Mouse (Mus musculus): ENCODE measurements around the gene Unc5cl. TPM values are rescaled to one million over a fixed set of nuclear protein-coding genes. Genes with fewer than 3 reads are reported as not detected.

Gene Unc5cl
- polyA plus RNA-seq, 1 experiment = not detected

GRCm38 (mm10) chr17:48493582-48493981 is 38.9 kb downstream of the Unc5cl start:
- Histone ChIP-seq H3K79me2 (ENCODE audit: control insufficient read depth, insufficient read depth) (no peaks in the 10 kb centered on the region), H3K36me3 (ENCODE audit: control insufficient read depth, insufficient read depth) (no peaks in the 10 kb centered on the region), H3K4me2 (ENCODE audit: low read depth) (no peak overlapping the region), H3ac (ENCODE audit: control insufficient read depth, insufficient read length) (no peak overlapping the region), H3K4me3 (no peak overlapping the region), H3K27me3 (ENCODE audit: control insufficient read depth, insufficient read depth, insufficient read length) (no peaks in the 10 kb centered on the region)
- TF ChIP-seq MYOD1 (IDR thresholded peaks at IDR 0.05; ENCODE audit: control insufficient read depth in 1 of 3, insufficient read length in 2 of 3, low read depth in 2 of 3) (no peak), MYOG (IDR thresholded peaks at IDR 0.05; ENCODE audit: control insufficient read depth in 1 of 3, insufficient read depth in 1 of 3, insufficient read length in 2 of 3, low read depth in 2 of 3) (no peak), SRF (IDR thresholded peaks at IDR 0.05; ENCODE audit: control insufficient read depth, insufficient read length, low read depth) (no peak), E2F4 (IDR thresholded peaks at IDR 0.05; ENCODE audit: insufficient read depth) (no peak), POLR2AphosphoS2 (IDR thresholded peaks at IDR 0.05; ENCODE audit: insufficient read length, low read depth) (no peak), TCF3 (IDR thresholded peaks at IDR 0.05; ENCODE audit: insufficient read length, low read depth) (no peak), TCF12 (IDR thresholded peaks at IDR 0.05; ENCODE audit: insufficient read depth, poor library complexity, severe bottlenecking) (no peak), POLR2A (IDR thresholded peaks at IDR 0.05; ENCODE audit: insufficient read length, low read depth) (no peak), USF1 (IDR thresholded peaks at IDR 0.05; ENCODE audit: low read depth) (no peak), REST (IDR thresholded peaks at IDR 0.05; ENCODE audit: insufficient read depth, insufficient read length) (no peak), MAX (IDR thresholded peaks at IDR 0.05; ENCODE audit: low read depth) (no peak), CEBPB (IDR thresholded peaks at IDR 0.05; ENCODE audit: insufficient read depth, poor library complexity, severe bottlenecking) (no peak)

- TF ChIP-seq MYOD1 (IDR thresholded peaks at IDR 0.05; ENCODE audit: control insufficient read depth in 1 of 3, insufficient read length in 2 of 3, low read depth in 2 of 3) (no peak), POLR2AphosphoS2 (IDR thresholded peaks at IDR 0.05; ENCODE audit: insufficient read length, low read depth) (no peak), TCF12 (IDR thresholded peaks at IDR 0.05; ENCODE audit: insufficient read depth, poor library complexity, severe bottlenecking) (no peak), MYOG (IDR thresholded peaks at IDR 0.05; ENCODE audit: control insufficient read depth in 1 of 3, insufficient read depth in 1 of 3, insufficient read length in 2 of 3, low read depth in 2 of 3) (no peak), POLR2A (IDR thresholded peaks at IDR 0.05; ENCODE audit: insufficient read length, low read depth) (no peak), TCF3 (IDR thresholded peaks at IDR 0.05; ENCODE audit: insufficient read length, low read depth) (no peak), REST (IDR thresholded peaks at IDR 0.05; ENCODE audit: insufficient read depth, insufficient read length) (no peak), USF1 (IDR thresholded peaks at IDR 0.05; ENCODE audit: low read depth) (no peak), E2F4 (IDR thresholded peaks at IDR 0.05; ENCODE audit: insufficient read depth) (no peak), MAX (IDR thresholded peaks at IDR 0.05; ENCODE audit: low read depth) (no peak), CEBPB (IDR thresholded peaks at IDR 0.05; ENCODE audit: insufficient read depth, poor library complexity, severe bottlenecking) (no peak), SRF (IDR thresholded peaks at IDR 0.05; ENCODE audit: control insufficient read depth, insufficient read length, low read depth) (no peak)
- Histone ChIP-seq H3K36me3 (ENCODE audit: control insufficient read depth, insufficient read depth) (no peaks in the 10 kb centered on the region), H3K4me3 (no peak overlapping the region), H3K4me2 (ENCODE audit: low read depth) (no peak overlapping the region), H3K27me3 (ENCODE audit: control insufficient read depth, insufficient read depth, insufficient read length) (no peaks in the 10 kb centered on the region), H3K79me2 (ENCODE audit: control insufficient read depth, insufficient read depth) (no peaks in the 10 kb centered on the region), H3ac (ENCODE audit: control insufficient read depth, insufficient read length) (no peak overlapping the region)
Measured at GRCm38 (mm10) chr17:48493986-48494385, 39.3 kb downstream of the Unc5cl start.

- Histone ChIP-seq H3ac (ENCODE audit: control insufficient read depth, insufficient read length) (no peak overlapping the region), H3K4me3 (no peak overlapping the region), H3K36me3 (ENCODE audit: control insufficient read depth, insufficient read depth) (no peaks in the 10 kb centered on the region), H3K27me3 (ENCODE audit: control insufficient read depth, insufficient read depth, insufficient read length) (no peaks in the 10 kb centered on the region), H3K4me2 (ENCODE audit: low read depth) (no peak overlapping the region), H3K79me2 (ENCODE audit: control insufficient read depth, insufficient read depth) (no peaks in the 10 kb centered on the region)
- TF ChIP-seq MYOD1 (IDR thresholded peaks at IDR 0.05; ENCODE audit: control insufficient read depth in 1 of 3, insufficient read length in 2 of 3, low read depth in 2 of 3) = no peak
- no peak for TF ChIP-seq TCF12 (IDR thresholded peaks at IDR 0.05; ENCODE audit: insufficient read depth, poor library complexity, severe bottlenecking)
- no peak for TF ChIP-seq USF1 (IDR thresholded peaks at IDR 0.05; ENCODE audit: low read depth)
- no peak for TF ChIP-seq REST (IDR thresholded peaks at IDR 0.05; ENCODE audit: insufficient read depth, insufficient read length)
- no peak for TF ChIP-seq POLR2A (IDR thresholded peaks at IDR 0.05; ENCODE audit: insufficient read length, low read depth)
- no peak for TF ChIP-seq MAX (IDR thresholded peaks at IDR 0.05; ENCODE audit: low read depth)
- no peak for TF ChIP-seq E2F4 (IDR thresholded peaks at IDR 0.05; ENCODE audit: insufficient read depth)
- TF ChIP-seq TCF3 (IDR thresholded peaks at IDR 0.05; ENCODE audit: insufficient read length, low read depth) = no peak
- TF ChIP-seq CEBPB (IDR thresholded peaks at IDR 0.05; ENCODE audit: insufficient read depth, poor library complexity, severe bottlenecking) = no peak
- no peak for TF ChIP-seq MYOG (IDR thresholded peaks at IDR 0.05; ENCODE audit: control insufficient read depth in 1 of 3, insufficient read depth in 1 of 3, insufficient read length in 2 of 3, low read depth in 2 of 3)
Measured at GRCm38 (mm10) chr17:48497986-48498385, 43.3 kb downstream of the Unc5cl start.

- TF ChIP-seq MAX (IDR thresholded peaks at IDR 0.05; ENCODE audit: low read depth) (no peak), CEBPB (IDR thresholded peaks at IDR 0.05; ENCODE audit: insufficient read depth, poor library complexity, severe bottlenecking) (no peak), MYOD1 (IDR thresholded peaks at IDR 0.05; ENCODE audit: control insufficient read depth in 1 of 3, insufficient read length in 2 of 3, low read depth in 2 of 3) (no peak), MYOG (IDR thresholded peaks at IDR 0.05; ENCODE audit: control insufficient read depth in 1 of 3, insufficient read depth in 1 of 3, insufficient read length in 2 of 3, low read depth in 2 of 3) (no peak), POLR2AphosphoS2 (IDR thresholded peaks at IDR 0.05; ENCODE audit: insufficient read length, low read depth) (no peak)
Measured at GRCm38 (mm10) chr17:48500846-48501445, 46.2 kb downstream of the Unc5cl start.

More at GRCm38 (mm10) chr17:48500846-48501445, 46.2 kb downstream of the Unc5cl start:
- H3ac ChIP-seq (ENCODE audit: control insufficient read depth, insufficient read length) = no peak overlapping the region
- H3K4me3 ChIP-seq = no peak overlapping the region
- H3K4me2 ChIP-seq (ENCODE audit: low read depth) = no peak overlapping the region
- no peaks in the 10 kb centered on the region for H3K27me3 ChIP-seq (ENCODE audit: control insufficient read depth, insufficient read depth, insufficient read length)
- H3K79me2 ChIP-seq (ENCODE audit: control insufficient read depth, insufficient read depth) = no peaks in the 10 kb centered on the region
- H3K36me3 ChIP-seq (ENCODE audit: control insufficient read depth, insufficient read depth) = no peaks in the 10 kb centered on the region

Data from myocyte (in vitro differentiated cells).